Mouse (Mus musculus) testis, adult 2 months (tissue): ENCODE data around the gene Khdrbs1. TPM values are rescaled to one million over a fixed set of nuclear protein-coding genes. Genes with fewer than 3 reads are reported as not detected.
"Not testable (repeated sequence)": the region's sequence is repeated elsewhere in the genome, so short reads cannot be mapped to it uniquely, and the experiment has no call there.

ENCODE experiments used
- H3K27ac ChIP-seq: fragments of 200-500 bp; 2 replicates; pipeline ENCODE4 v1.5.1; 2012; ENCODE audit warnings: low read depth, low read length; ENCODE audit not compliant: control insufficient read depth, insufficient read depth
- H3K27me3 ChIP-seq: fragments of 200-500 bp; 2 replicates; pipeline ENCODE4 v1.6.1; 2012; ENCODE audit warnings: mild to moderate bottlenecking, low read length, moderate library complexity; ENCODE audit not compliant: control insufficient read depth, insufficient read depth
- H3K36me3 ChIP-seq: fragments of 200-500 bp; 2 replicates; pipeline ENCODE4 v1.6.1; 2012; ENCODE audit warnings: mild to moderate bottlenecking, low read length; ENCODE audit not compliant: control insufficient read depth, insufficient read depth
- H3K4me1 ChIP-seq: fragments of 200-500 bp; 2 replicates; pipeline ENCODE4 v1.6.1; 2012; ENCODE audit warnings: low read length; ENCODE audit not compliant: control insufficient read depth, insufficient read depth
- H3K4me3 ChIP-seq: fragments of 200-500 bp; 2 replicates; pipeline ENCODE4 v1.5.1; 2012; ENCODE audit warnings: low read depth, mild to moderate bottlenecking, low read length, moderate library complexity, mixed read lengths; ENCODE audit not compliant: control insufficient read depth
- CTCF ChIP-seq: fragments of 200-500 bp; IDR thresholded peaks from 2 replicates; pipeline ENCODE4 v1.5.1; 2012; ENCODE audit warnings: low read depth, mild to moderate bottlenecking, inconsistent platforms, low read length, moderate library complexity; ENCODE audit not compliant: control insufficient read depth, insufficient read depth, insufficient replicate concordance
- POLR2A ChIP-seq: fragments of 200-500 bp; IDR thresholded peaks from 2 replicates; pipeline ENCODE4 v1.6.1; 2012; ENCODE audit warnings: low read depth, mild to moderate bottlenecking, inconsistent platforms, low read length, moderate library complexity; ENCODE audit not compliant: control insufficient read depth
- polyA plus RNA-seq: library from polyadenylated mRNA; depleted of rRNA; stranded (reverse); fragments of >200 nt; gene quantifications from 2 replicates; pipeline ENCODE4 v1.2.3, GENCODE M21; 2012

Gene Khdrbs1
- polyA plus RNA-seq, 1 experiment: 19.2 TPM

DNA sequence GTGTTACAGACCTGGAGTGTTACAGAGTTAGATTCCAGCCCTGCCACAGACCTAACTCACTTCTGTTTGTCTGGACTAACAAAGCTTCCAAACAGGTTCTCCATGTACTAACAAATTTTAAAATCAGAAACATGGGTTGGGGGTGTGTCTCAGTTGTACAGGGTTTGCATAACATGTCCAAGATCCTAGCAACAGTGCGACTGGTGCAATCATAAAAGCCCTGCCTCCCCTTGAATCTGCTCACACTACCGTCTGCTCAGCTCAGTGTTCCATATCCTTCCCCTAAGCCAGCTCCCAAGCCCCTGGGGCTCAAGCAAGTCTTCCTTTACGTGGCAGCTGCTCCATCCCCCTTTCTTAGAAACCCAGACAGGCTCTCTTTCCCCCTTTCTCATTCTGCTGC, 35.4 kb downstream of the Khdrbs1 start:
- Histone ChIP-seq H3K4me1 (0 out of 2 replicates have a peak, but pooled peaks cover 2% of the 10 kb centered on the region), H3K27ac (no peak overlapping the region), H3K36me3 (peaks cover 2% of the 10 kb centered on the region), H3K4me3 (no peak overlapping the region), H3K27me3 (no peaks in the 10 kb centered on the region)
- TF ChIP-seq CTCF (no peak), POLR2A (no peak)

DNA sequence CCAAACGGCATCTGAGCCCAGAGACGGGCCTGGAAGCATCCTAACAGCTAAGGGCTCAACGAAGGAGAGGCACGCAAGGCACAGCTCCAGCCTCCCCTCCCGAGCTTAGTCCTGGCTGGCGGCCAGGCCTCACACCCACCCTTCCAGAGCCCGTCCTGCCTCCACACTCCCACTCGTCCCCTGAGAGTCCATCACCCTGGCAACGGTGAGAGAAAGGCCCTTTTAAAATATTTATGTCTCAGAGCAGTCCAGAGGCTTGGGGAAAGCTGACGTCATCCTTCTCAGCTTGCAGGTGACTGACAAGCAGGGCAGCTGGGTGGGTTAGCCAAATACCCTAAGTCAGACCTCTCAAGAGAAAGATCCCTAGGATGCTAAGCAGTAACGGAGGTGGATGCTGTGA, 39.6 kb downstream of the Khdrbs1 start:
- H3K4me1 ChIP-seq: 0 out of 2 replicates have a peak, but pooled peaks cover 2% of the 10 kb centered on the region
- no peaks in the 10 kb centered on the region for H3K27me3 ChIP-seq
- H3K36me3 ChIP-seq: no peaks in the 10 kb centered on the region; the same call in 1 of the 2 replicates
- no peak overlapping the region for H3K27ac ChIP-seq
- TF ChIP-seq CTCF (no peak), POLR2A (no peak)
- no peak overlapping the region for H3K4me3 ChIP-seq

DNA sequence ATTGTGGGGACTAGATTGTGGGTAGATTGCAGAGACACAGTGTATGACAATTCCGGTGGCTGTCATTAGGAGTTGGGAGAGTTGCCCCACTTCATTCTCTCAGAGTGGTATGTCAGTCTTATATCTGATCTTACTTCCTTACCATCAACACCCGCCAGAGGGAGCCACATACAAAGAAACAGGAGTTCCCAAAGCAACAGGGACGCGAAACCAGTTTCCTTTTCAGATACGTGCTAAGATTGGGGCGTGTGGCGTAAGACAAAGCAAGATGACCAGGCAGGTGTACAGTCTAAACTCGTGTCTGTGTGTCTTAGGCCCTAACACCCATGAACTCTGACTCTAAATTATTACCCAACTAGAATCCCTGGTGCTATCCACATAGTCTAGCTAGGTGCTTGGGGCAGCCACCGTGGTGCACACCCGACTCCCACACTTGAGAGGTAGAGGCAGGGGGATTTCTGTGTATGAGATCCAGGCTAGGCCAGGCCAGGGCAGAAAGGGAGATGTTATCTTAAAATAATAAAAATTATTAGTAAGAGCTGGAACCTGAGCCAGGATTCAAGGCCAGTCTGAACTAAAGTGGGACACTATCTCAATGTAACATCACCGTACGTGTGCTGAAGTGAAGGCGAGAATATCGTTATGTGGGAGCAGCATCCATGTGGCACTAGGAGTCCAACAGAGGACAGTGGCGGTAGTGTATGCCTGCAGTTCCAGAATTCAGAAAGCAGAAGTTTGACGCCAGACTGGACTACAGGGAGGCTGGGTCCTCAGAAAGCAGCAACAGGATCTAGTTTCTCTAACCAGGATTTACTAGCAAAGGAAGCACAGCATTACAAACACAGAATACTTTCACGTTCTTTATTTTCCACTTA, 40.4 kb downstream of the Khdrbs1 start:
- H3K27ac ChIP-seq: no peak overlapping the region
- H3K4me3 ChIP-seq: no peak overlapping the region
- TF ChIP-seq CTCF (no peak; the same call in 1 of the 2 replicates), POLR2A (no peak)
- no peaks in the 10 kb centered on the region; the same call in 1 of the 2 replicates for H3K36me3 ChIP-seq
- H3K27me3 ChIP-seq: no peaks in the 10 kb centered on the region
- H3K4me1 ChIP-seq: peaks cover 2% of the 10 kb centered on the region; the same call in 1 of the 2 replicates

DNA sequence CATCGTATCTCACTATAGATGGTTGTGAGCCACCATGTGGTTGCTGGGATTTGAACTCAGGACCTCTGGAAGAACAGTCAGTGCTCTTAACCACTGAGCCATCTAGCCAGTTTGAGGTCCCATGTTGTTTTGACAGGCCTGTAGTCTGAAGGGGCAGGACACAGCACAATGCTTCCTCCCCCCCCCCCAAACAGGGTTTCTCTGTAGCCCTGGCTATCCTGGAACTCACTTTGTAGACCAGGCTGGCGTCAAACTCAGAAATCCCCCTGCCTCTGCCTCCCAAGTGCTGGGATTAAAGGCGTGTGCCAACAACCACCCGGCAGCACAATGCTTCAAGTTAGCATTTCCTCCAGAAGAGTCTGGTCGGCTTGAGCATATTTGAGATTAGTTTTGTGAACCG, 41.4 kb downstream of the Khdrbs1 start:
- not testable (repeated sequence) for H3K4me1 ChIP-seq, H3K27me3 ChIP-seq, H3K4me3 ChIP-seq, H3K27ac ChIP-seq, H3K36me3 ChIP-seq

DNA sequence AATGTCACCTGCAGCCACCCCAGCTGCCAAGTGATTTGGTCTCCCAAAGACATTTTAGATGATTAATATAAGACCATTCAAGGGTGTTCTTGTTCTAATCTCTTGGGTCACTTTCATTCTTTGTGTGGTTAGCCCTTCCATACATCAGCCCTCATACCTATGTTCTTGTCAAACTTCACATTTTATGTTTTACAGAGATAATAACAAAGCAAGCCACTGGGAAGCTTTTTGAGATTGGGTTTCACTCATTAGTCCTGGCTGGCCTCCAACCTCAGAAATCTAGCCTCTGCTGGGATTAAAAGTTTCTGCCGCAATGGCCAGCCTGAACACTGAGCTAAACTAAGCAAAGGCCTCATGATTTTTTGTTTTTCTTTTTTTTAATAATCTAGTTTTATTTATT, 41.9 kb downstream of the Khdrbs1 start:
- Histone ChIP-seq H3K27ac (no peak overlapping the region), H3K27me3 (no peaks in the 10 kb centered on the region), H3K4me1 (peaks cover 4% of the 10 kb centered on the region), H3K4me3 (no peak overlapping the region), H3K36me3 (no peaks in the 10 kb centered on the region; the same call in 1 of the 2 replicates)
- no peak for TF ChIP-seq CTCF
- no peak for TF ChIP-seq POLR2A

DNA sequence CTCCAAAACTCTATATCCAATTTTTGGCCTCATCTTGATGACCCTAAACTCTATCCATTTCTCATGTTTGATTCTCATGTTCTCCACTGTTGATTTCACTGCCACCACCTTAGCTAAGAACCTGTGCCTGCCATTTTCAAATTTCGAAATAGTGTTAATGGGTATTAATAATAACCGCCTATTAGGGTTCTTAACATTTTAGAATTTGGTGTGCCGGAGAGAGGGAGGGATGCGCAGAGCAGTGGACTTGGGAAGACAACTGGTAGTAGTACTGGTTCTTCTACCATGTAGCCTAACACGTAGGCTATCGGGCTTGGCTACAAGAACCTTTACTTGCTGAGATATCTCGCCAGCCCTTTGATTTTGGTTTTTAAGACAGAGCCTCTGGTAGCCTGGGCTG, 44.9 kb downstream of the Khdrbs1 start:
- no peaks in the 10 kb centered on the region for H3K27me3 ChIP-seq
- H3K4me3 ChIP-seq: peak overlapping the region; percentile 93
- H3K4me1 ChIP-seq: peaks cover 4% of the 10 kb centered on the region
- no peak for TF ChIP-seq POLR2A
- no peak for TF ChIP-seq CTCF
- H3K27ac ChIP-seq: peak overlapping the region; percentile 90
- peaks cover 4% of the 10 kb centered on the region for H3K36me3 ChIP-seq

DNA sequence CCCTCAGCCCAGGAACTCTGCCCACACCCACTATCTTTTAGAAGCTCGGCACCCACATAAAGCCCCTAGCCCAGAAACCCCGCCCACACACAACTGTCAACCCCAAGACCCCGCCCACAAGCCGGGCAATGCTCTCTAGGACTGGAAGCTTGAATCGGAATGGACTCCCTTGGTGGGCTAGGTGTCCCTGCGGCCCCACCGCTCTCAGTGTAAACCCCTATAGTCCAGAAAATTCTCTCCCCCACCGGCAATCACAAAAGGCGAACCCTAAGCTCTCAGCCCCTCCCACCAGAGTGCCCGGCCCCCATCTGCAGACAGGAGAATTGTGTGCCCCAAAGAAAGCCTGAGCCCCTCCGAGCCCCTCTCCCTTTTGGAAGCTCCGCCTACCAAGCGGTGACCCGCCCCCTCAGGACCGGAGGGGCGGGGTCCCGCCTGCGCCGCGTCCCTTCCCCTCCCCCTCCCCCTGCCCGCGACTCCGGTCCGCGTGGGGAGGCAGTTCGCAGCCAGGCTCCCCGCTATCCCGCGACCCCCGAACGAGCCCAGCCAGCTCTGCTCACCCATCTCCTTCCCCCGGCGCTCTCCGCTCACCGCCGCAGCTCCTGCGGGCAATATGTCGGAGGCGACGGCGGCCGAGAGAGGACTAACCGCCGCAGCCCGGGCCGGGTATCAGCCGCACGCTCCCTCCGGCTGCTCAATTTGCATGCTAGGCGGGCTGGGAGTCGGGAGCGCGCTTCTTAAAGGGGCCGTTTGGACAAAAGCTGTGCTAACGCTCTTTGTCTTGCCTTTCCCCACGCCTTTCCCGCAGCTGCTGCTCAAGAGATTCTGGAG, 45.7 kb downstream of the Khdrbs1 start, which contains the start of gene Tmem39b:
Gene Tmem39b, minus strand, starts transcription at position 681 of the 828 bp plus-strand sequence.
- Histone ChIP-seq H3K27me3 (no peaks in the 10 kb centered on the region), H3K4me3 (peak within 1 kb of the TSS; percentile 93), H3K4me1 (peaks cover 4% of the 10 kb centered on the region), H3K27ac (peak within 1 kb of the TSS; percentile 90), H3K36me3 (peaks cover 5% of the 10 kb centered on the region)
- TF ChIP-seq CTCF (no peak), POLR2A (peak; percentile 65; the same call in 1 of the 2 replicates)
